Mouse (Mus musculus): ENCODE data around the gene Eva1b. TPM values are rescaled to one million over a fixed set of nuclear protein-coding genes. Genes with fewer than 3 reads are reported as not detected.

Eva1b gene
- total and polyA plus RNA-seq, 2 experiments from 2014 or later, result 11.6 to 25.6 TPM

DNA sequence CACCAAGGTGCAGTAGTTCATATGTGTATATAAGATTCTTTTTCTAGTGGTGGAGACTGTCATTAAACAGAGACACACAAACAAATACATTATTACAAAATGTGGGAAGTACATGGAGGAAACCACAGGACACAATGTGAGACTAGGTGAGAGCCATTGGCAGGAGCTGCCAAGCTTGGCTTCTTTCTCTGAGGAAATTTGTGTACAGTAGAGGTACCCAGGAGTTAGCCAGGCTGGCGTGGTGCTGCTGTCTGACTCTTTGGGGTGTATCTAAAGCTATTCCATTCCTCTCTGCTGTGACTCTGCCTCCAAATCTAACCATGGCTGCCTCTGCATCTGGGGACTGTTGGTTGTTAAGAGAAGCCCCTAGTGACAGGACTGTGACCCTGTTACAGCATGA is 28.5 kb upstream of the Eva1b start:
- DNase-seq (ENCODE audit: low spot score), result no peak
- no peak for ATAC-seq
- no peaks in the 10 kb centered on the region for H3K36me3 ChIP-seq (ENCODE audit: insufficient read depth, low read length)
- no peaks in the 10 kb centered on the region for H3K9me3 ChIP-seq (ENCODE audit: low read length)
- H3K4me2 ChIP-seq (ENCODE audit: low read depth, low read length), result no peak overlapping the region
- H3K4me3 ChIP-seq (ENCODE audit: low read length), result no peak overlapping the region
- peaks cover 13% of the 10 kb centered on the region; the same call in 1 of the 2 replicates for H3K4me1 ChIP-seq (ENCODE audit: insufficient read depth, low read length)
- no peaks in the 10 kb centered on the region for H3K27me3 ChIP-seq (ENCODE audit: insufficient read depth, low read length)
- no peak overlapping the region for H3K9ac ChIP-seq (replicated peaks; ENCODE audit: low read length)
- H3K27ac ChIP-seq, result peak overlapping the region; percentile 60
- WGBS, result 75% methylated on average over 1 of the region's 1 CpGs
- TF ChIP-seq CTCF (IDR thresholded peaks at IDR 0.05; ENCODE audit: low read depth), result no peak

GRCm38 (mm10) chr4:126120052-126120451 is 27.5 kb upstream of the Eva1b start:
- no peak for TF ChIP-seq CTCF (IDR thresholded peaks at IDR 0.05; ENCODE audit: low read depth)
- no peak overlapping the region for H3K4me3 ChIP-seq (ENCODE audit: low read length)
- 72% methylated on average over 5 of the region's 5 CpGs for WGBS
- H3K36me3 ChIP-seq (ENCODE audit: insufficient read depth, low read length), result peaks cover 7% of the 10 kb centered on the region; the same call in 1 of the 2 replicates
- H3K27ac ChIP-seq, result no peak overlapping the region
- DNase-seq (ENCODE audit: low spot score) (no peak), ATAC-seq (no peak)
- no peaks in the 10 kb centered on the region for H3K27me3 ChIP-seq (ENCODE audit: insufficient read depth, low read length)
- no peak overlapping the region for H3K9ac ChIP-seq (replicated peaks; ENCODE audit: low read length)
- no peak overlapping the region for H3K4me2 ChIP-seq (ENCODE audit: low read depth, low read length)
- peaks cover 13% of the 10 kb centered on the region; the same call in 1 of the 2 replicates for H3K4me1 ChIP-seq (ENCODE audit: insufficient read depth, low read length)
- no peaks in the 10 kb centered on the region for H3K9me3 ChIP-seq (ENCODE audit: low read length)

DNA sequence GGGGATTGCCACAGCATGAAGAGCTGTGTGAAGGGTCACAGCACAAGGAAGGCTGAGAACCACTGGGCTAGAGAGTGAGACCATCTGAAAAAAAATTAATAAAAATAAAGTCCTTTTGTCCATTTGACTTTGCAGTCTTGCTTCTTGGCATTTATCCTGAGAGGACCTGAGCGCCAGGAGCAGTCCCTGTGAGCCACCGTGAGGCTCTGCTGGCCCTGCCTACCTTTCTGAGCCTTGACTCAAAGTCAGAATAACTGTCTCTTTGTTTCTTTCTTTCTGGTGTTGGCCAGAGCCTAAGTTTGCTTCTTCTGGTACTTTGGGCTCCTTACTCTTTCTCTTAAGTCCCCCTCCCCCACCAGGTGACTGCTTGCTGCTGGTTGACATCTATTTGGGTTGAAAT is 27.0 kb upstream of the Eva1b start:
- DNase-seq (ENCODE audit: low spot score), result no peak
- Histone ChIP-seq H3K4me1 (ENCODE audit: insufficient read depth, low read length) (peaks cover 13% of the 10 kb centered on the region; the same call in 1 of the 2 replicates), H3K27ac (no peak overlapping the region), H3K4me3 (ENCODE audit: low read length) (no peak overlapping the region), H3K9ac (replicated peaks; ENCODE audit: low read length) (no peak overlapping the region), H3K27me3 (ENCODE audit: insufficient read depth, low read length) (no peaks in the 10 kb centered on the region), H3K9me3 (ENCODE audit: low read length) (no peaks in the 10 kb centered on the region), H3K4me2 (ENCODE audit: low read depth, low read length) (no peak overlapping the region), H3K36me3 (ENCODE audit: insufficient read depth, low read length) (peaks cover 12% of the 10 kb centered on the region)
- ATAC-seq, result no peak
- WGBS, result 77% methylated on average over 2 of the region's 2 CpGs
- TF ChIP-seq CTCF (IDR thresholded peaks at IDR 0.05; ENCODE audit: low read depth), result no peak

DNA sequence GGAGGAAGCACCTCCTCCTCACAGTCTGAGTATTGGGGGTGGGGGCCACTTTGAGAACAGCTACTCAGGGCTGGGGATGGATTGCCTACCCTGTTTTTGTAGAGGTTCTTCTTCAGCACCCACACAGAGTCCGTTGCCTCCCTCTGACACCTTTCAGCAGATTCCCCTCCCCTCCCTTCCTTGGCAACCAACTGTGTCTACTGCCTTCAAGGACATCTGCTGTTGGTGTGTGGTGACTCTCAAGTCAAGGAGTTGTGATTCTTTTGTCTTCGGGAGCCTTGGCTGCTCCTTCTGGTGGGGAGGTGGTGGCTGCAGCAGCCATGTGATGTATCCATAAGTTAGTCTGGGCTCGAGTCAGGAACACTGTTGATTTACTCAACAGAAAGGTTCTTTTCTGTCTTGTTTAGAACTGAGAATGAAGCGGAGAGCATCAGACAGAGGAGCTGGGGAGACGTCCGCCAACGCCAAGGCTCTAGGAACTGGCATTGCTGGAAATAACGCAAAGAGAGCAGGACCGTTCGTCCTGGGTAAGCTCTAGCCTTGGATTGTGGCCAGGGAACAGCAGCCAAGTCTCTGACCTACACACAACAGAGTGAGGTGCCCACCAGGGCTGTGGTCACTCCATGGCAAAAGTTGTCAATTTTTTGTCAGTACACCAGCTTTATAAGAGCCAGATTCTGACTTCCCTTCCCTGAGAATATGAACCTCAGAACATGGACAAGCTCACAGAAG is 24.1 kb upstream of the Eva1b start:
- no peak for TF ChIP-seq CTCF (IDR thresholded peaks at IDR 0.05; ENCODE audit: low read depth)
- H3K36me3 ChIP-seq (ENCODE audit: insufficient read depth, low read length), result peaks cover 28% of the 10 kb centered on the region
- H3K4me1 ChIP-seq (ENCODE audit: insufficient read depth, low read length), result peaks cover 3% of the 10 kb centered on the region; the same call in 1 of the 2 replicates
- ATAC-seq (no peak), DNase-seq (ENCODE audit: low spot score) (no peak)
- no peak overlapping the region for H3K4me2 ChIP-seq (ENCODE audit: low read depth, low read length)
- no peak overlapping the region for H3K4me3 ChIP-seq (ENCODE audit: low read length)
- no peaks in the 10 kb centered on the region for H3K9me3 ChIP-seq (ENCODE audit: low read length)
- H3K9ac ChIP-seq (replicated peaks; ENCODE audit: low read length), result no peak overlapping the region
- H3K27ac ChIP-seq, result peak overlapping the region; percentile 34
- no peaks in the 10 kb centered on the region for H3K27me3 ChIP-seq (ENCODE audit: insufficient read depth, low read length)
- 50% methylated on average over 10 of the region's 10 CpGs for WGBS

DNA sequence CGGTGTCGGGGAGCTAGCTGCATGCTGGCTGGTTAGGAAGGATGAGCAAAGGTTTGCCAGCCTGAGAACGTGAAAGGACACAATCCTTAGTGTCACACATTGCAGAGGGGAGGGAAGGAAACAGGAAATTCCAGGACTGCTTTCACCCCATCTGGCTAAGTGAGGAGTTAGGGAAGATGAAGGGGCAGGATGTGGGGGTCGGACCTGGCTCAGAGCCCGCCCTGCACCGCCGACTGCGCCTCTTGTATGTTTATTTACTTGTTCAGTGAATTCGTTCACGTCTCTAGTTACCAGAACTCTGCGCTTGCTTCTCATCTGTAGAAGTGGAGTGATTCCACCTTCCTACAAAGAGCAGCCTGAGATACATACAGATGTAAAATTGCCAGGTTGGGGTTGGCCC is 17.0 kb upstream of the Eva1b start:
- H3K4me2 ChIP-seq (ENCODE audit: low read depth, low read length), result no peak overlapping the region
- no peaks in the 10 kb centered on the region for H3K27me3 ChIP-seq (ENCODE audit: insufficient read depth, low read length)
- DNase-seq (ENCODE audit: low spot score) (no peak), ATAC-seq (no peak)
- H3K9ac ChIP-seq (replicated peaks; ENCODE audit: low read length), result no peak overlapping the region
- H3K4me3 ChIP-seq (ENCODE audit: low read length), result no peak overlapping the region
- H3K36me3 ChIP-seq (ENCODE audit: insufficient read depth, low read length), result peaks cover 40% of the 10 kb centered on the region
- H3K9me3 ChIP-seq (ENCODE audit: low read length), result no peaks in the 10 kb centered on the region
- H3K27ac ChIP-seq, result peak overlapping the region; percentile 71
- 72% methylated on average over 11 of the region's 11 CpGs for WGBS
- H3K4me1 ChIP-seq (ENCODE audit: insufficient read depth, low read length), result peaks cover 15% of the 10 kb centered on the region; the same call in 1 of the 2 replicates
- no peak for TF ChIP-seq CTCF (IDR thresholded peaks at IDR 0.05; ENCODE audit: low read depth)

GRCm38 (mm10) chr4:126131290-126132121 is 16.0 kb upstream of the Eva1b start:
- Histone ChIP-seq H3K4me2 (ENCODE audit: low read depth, low read length) (no peak overlapping the region), H3K9ac (replicated peaks; ENCODE audit: low read length) (no peak overlapping the region), H3K4me1 (ENCODE audit: insufficient read depth, low read length) (peaks cover 15% of the 10 kb centered on the region; the same call in 1 of the 2 replicates), H3K27me3 (ENCODE audit: insufficient read depth, low read length) (no peaks in the 10 kb centered on the region), H3K27ac (peak overlapping the region; percentile 71), H3K36me3 (ENCODE audit: insufficient read depth, low read length) (peaks cover 40% of the 10 kb centered on the region), H3K4me3 (ENCODE audit: low read length) (no peak overlapping the region), H3K9me3 (ENCODE audit: low read length) (no peaks in the 10 kb centered on the region)
- ATAC-seq (peak; percentile 87), DNase-seq (ENCODE audit: low spot score) (peak; percentile 89)
- 50% methylated on average over 10 of the region's 10 CpGs for WGBS
- no peak for TF ChIP-seq CTCF (IDR thresholded peaks at IDR 0.05; ENCODE audit: low read depth)
